Mouse (Mus musculus) CD4-positive, CD25-positive, alpha-beta regulatory T cell, adult 9 weeks (primary cell): ENCODE results near the gene Gpr63. TPM values are rescaled to one million over a fixed set of nuclear protein-coding genes. Genes with fewer than 3 reads are reported as not detected.

Experiments
- polyA plus RNA-seq: library from polyadenylated mRNA; unstranded; fragments of 100-300 nt; shearing (Covaris generic); gene quantifications from one replicate; pipeline ENCODE4 v1.2.1, GENCODE M21; 2017

Gene Gpr63
- not detected for polyA plus RNA-seq

DNA sequence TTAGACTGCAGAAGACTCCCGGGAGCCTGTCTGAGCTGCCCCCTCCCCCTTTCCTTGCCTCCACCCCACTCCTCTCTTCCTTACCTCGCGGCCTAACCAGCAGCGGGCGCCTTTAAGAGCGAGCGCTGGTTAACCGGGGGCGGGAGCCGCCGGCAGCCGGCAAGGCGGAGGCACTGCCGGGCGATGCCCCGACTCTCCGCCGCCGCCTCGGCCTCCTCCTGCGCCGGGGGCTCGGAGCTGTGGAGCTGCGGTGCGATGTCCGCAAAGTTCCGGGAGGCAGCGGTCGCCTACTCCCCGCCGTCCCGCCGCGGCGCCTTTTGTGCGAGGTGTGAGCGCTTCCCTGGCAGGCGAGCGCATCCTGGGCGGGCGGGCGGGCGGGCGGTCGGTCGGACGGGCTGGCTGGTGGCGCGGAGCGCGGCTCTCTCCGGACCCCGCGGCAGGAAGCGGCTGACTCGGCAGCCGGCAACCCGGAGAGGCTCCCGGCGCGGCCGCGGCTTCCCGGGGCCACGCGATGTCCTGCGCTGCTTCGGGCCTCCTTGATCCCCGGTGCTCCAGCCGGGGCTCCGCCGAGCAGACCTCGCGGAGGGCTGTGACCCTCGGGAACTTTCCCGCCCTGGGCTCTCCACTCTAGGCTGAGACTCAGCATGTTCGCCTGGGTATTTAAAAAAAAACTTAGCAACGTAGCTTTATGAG is at the start of gene Gpr63:
TSS of gene Gpr63 (plus strand) at position 109 of the 693 bp plus-strand sequence.

Other genes starting within 250 kb of the Gpr63 start
- 0.07 TPM for gene Klhl32, start 115.3 kb upstream of the Gpr63 start, polyA plus RNA-seq
- 35.0 TPM for gene Ndufaf4, start 68.3 kb upstream of the Gpr63 start, polyA plus RNA-seq